Mouse (Mus musculus): ENCODE results near the gene Anapc15. TPM values are rescaled to one million over a fixed set of nuclear protein-coding genes. Genes with fewer than 3 reads are reported as not detected.

Gene Anapc15
- polyA plus RNA-seq, 1 experiment from 2014 or later = 80.4 TPM

- Histone ChIP-seq H3K27ac (no peak within 1 kb of the TSS), H3K9ac (no peak within 1 kb of the TSS), H3K4me1 (no peaks in the 10 kb centered on the region), H3K4me2 (no peak within 1 kb of the TSS), H3K4me3 (no peak within 1 kb of the TSS), H3K9me3 (no peaks in the 10 kb centered on the region), H3K36me3 (no peaks in the 10 kb centered on the region), H3K27me3 (no peaks in the 10 kb centered on the region)
- WGBS = 81% methylated on average over 4 of the region's 4 CpGs
- no peak for ATAC-seq (ENCODE audit: borderline replicate concordance, extremely low read depth, low FRiP score, low TSS enrichment)
These were observed 6.4 kb upstream of the Anapc15 start, which contains the start of gene Folr2 for GRCm38 (mm10) chr7:101857094-101857493. TSS of gene Folr2 (minus strand) at chr7:101857194.

GRCm38 (mm10) chr7:101858362-101858761, 5.2 kb upstream of the Anapc15 start:
- Histone ChIP-seq H3K27me3 (no peaks in the 10 kb centered on the region), H3K36me3 (no peaks in the 10 kb centered on the region), H3K9ac (no peak overlapping the region), H3K27ac (no peak overlapping the region), H3K4me2 (no peak overlapping the region), H3K4me1 (no peaks in the 10 kb centered on the region), H3K9me3 (no peaks in the 10 kb centered on the region), H3K4me3 (no peak overlapping the region)
- 70% methylated on average over 9 of the region's 9 CpGs for WGBS
- ATAC-seq (ENCODE audit: borderline replicate concordance, extremely low read depth, low FRiP score, low TSS enrichment) = no peak

- Histone ChIP-seq H3K9ac (no peak overlapping the region), H3K36me3 (no peaks in the 10 kb centered on the region), H3K4me3 (no peak overlapping the region), H3K4me1 (no peaks in the 10 kb centered on the region), H3K9me3 (no peaks in the 10 kb centered on the region), H3K27me3 (no peaks in the 10 kb centered on the region), H3K4me2 (no peak overlapping the region), H3K27ac (no peak overlapping the region)
- ATAC-seq (ENCODE audit: borderline replicate concordance, extremely low read depth, low FRiP score, low TSS enrichment) = no peak
These were observed 2.5 kb upstream of the Anapc15 start for GRCm38 (mm10) chr7:101860978-101861377.

- no peak overlapping the region for H3K27ac ChIP-seq
These were observed 1.2 kb upstream of the Anapc15 start for GRCm38 (mm10) chr7:101862291-101862690.

GRCm38 (mm10) chr7:101866491-101867265, 3.2 kb downstream of the Anapc15 start:
- Histone ChIP-seq H3K27ac (no peak overlapping the region), H3K27me3 (no peaks in the 10 kb centered on the region), H3K4me2 (no peak overlapping the region), H3K4me1 (no peaks in the 10 kb centered on the region), H3K9ac (no peak overlapping the region), H3K36me3 (no peaks in the 10 kb centered on the region), H3K9me3 (no peaks in the 10 kb centered on the region), H3K4me3 (no peak overlapping the region)
- no peak for ATAC-seq (ENCODE audit: borderline replicate concordance, extremely low read depth, low FRiP score, low TSS enrichment)
- 73% methylated on average over 11 of the region's 11 CpGs for WGBS

More at GRCm38 (mm10) chr7:101862291-101862690, 1.2 kb upstream of the Anapc15 start:
- WGBS = 48% methylated on average over 3 of the region's 3 CpGs
- H3K4me3 ChIP-seq = no peak overlapping the region
- no peaks in the 10 kb centered on the region for H3K9me3 ChIP-seq
- ATAC-seq (ENCODE audit: borderline replicate concordance, extremely low read depth, low FRiP score, low TSS enrichment) = no peak
- H3K36me3 ChIP-seq = no peaks in the 10 kb centered on the region
- H3K9ac ChIP-seq = no peak overlapping the region
- H3K27me3 ChIP-seq = no peaks in the 10 kb centered on the region
- no peaks in the 10 kb centered on the region for H3K4me1 ChIP-seq
- H3K4me2 ChIP-seq = no peak overlapping the region

GRCm38 (mm10) chr7:101867482-101867881, 4.0 kb downstream of the Anapc15 start:
- H3K4me2 ChIP-seq = no peak overlapping the region
- WGBS = 87% methylated on average over 4 of the region's 4 CpGs
- ATAC-seq (ENCODE audit: borderline replicate concordance, extremely low read depth, low FRiP score, low TSS enrichment) = no peak
- no peak overlapping the region for H3K4me3 ChIP-seq
- no peaks in the 10 kb centered on the region for H3K9me3 ChIP-seq
- no peak overlapping the region for H3K9ac ChIP-seq
- H3K4me1 ChIP-seq = no peaks in the 10 kb centered on the region
- no peaks in the 10 kb centered on the region for H3K36me3 ChIP-seq
- no peaks in the 10 kb centered on the region for H3K27me3 ChIP-seq
- no peak overlapping the region for H3K27ac ChIP-seq

GRCm38 (mm10) chr7:101868241-101869162, 5.0 kb downstream of the Anapc15 start:
- Histone ChIP-seq H3K9ac (no peak overlapping the region), H3K36me3 (no peaks in the 10 kb centered on the region), H3K27me3 (no peaks in the 10 kb centered on the region), H3K4me1 (no peaks in the 10 kb centered on the region), H3K4me3 (no peak overlapping the region), H3K4me2 (no peak overlapping the region), H3K27ac (no peak overlapping the region), H3K9me3 (no peaks in the 10 kb centered on the region)
- ATAC-seq (ENCODE audit: borderline replicate concordance, extremely low read depth, low FRiP score, low TSS enrichment) = no peak
- 61% methylated on average over 13 of the region's 13 CpGs for WGBS

GRCm38 (mm10) chr7:101869163-101869500, 5.6 kb downstream of the Anapc15 start:
- Histone ChIP-seq H3K4me1 (no peaks in the 10 kb centered on the region), H3K9me3 (no peaks in the 10 kb centered on the region), H3K27me3 (no peaks in the 10 kb centered on the region), H3K27ac (no peak overlapping the region), H3K9ac (no peak overlapping the region), H3K36me3 (no peaks in the 10 kb centered on the region), H3K4me3 (no peak overlapping the region), H3K4me2 (no peak overlapping the region)
- ATAC-seq (ENCODE audit: borderline replicate concordance, extremely low read depth, low FRiP score, low TSS enrichment) = no peak
- WGBS = 70% methylated on average over 7 of the region's 7 CpGs

GRCm38 (mm10) chr7:101870629-101871028, 7.1 kb downstream of the Anapc15 start, which contains the start of gene Folr1:
TSS of gene Folr1 (minus strand) at chr7:101870788.
- H3K36me3 ChIP-seq = no peaks in the 10 kb centered on the region
- 66% methylated on average over 2 of the region's 2 CpGs for WGBS
- no peak for ATAC-seq (ENCODE audit: borderline replicate concordance, extremely low read depth, low FRiP score, low TSS enrichment)
- no peaks in the 10 kb centered on the region for H3K4me1 ChIP-seq
- no peak within 1 kb of the TSS for H3K9ac ChIP-seq
- H3K9me3 ChIP-seq = no peaks in the 10 kb centered on the region
- no peak within 1 kb of the TSS for H3K27ac ChIP-seq
- no peak within 1 kb of the TSS for H3K4me3 ChIP-seq
- H3K4me2 ChIP-seq = no peak within 1 kb of the TSS
- no peaks in the 10 kb centered on the region for H3K27me3 ChIP-seq

GRCm38 (mm10) chr7:101871296-101871695, 7.8 kb downstream of the Anapc15 start:
- H3K27me3 ChIP-seq = no peaks in the 10 kb centered on the region
- WGBS = 51% methylated on average over 3 of the region's 3 CpGs
- no peak overlapping the region for H3K27ac ChIP-seq
- H3K9me3 ChIP-seq = no peaks in the 10 kb centered on the region
- H3K4me2 ChIP-seq = no peak overlapping the region
- H3K4me3 ChIP-seq = no peak overlapping the region
- H3K9ac ChIP-seq = no peak overlapping the region
- no peak for ATAC-seq (ENCODE audit: borderline replicate concordance, extremely low read depth, low FRiP score, low TSS enrichment)
- no peaks in the 10 kb centered on the region for H3K4me1 ChIP-seq
- H3K36me3 ChIP-seq = no peaks in the 10 kb centered on the region

GRCm38 (mm10) chr7:101875978-101876377, 12.5 kb downstream of the Anapc15 start:
- H3K36me3 ChIP-seq = no peaks in the 10 kb centered on the region

GRCm38 (mm10) chr7:101880855-101881254, 17.3 kb downstream of the Anapc15 start:
- no peaks in the 10 kb centered on the region for H3K9me3 ChIP-seq
- H3K4me1 ChIP-seq = no peaks in the 10 kb centered on the region
- H3K9ac ChIP-seq = no peak overlapping the region
- 62% methylated on average over 4 of the region's 4 CpGs for WGBS
- no peak overlapping the region for H3K27ac ChIP-seq
- H3K4me3 ChIP-seq = no peak overlapping the region
- no peaks in the 10 kb centered on the region for H3K36me3 ChIP-seq
- H3K27me3 ChIP-seq = no peaks in the 10 kb centered on the region
- no peak for ATAC-seq (ENCODE audit: borderline replicate concordance, extremely low read depth, low FRiP score, low TSS enrichment)
- no peak overlapping the region for H3K4me2 ChIP-seq

More at GRCm38 (mm10) chr7:101875978-101876377, 12.5 kb downstream of the Anapc15 start:
- H3K4me2 ChIP-seq = no peak overlapping the region
- ATAC-seq (ENCODE audit: borderline replicate concordance, extremely low read depth, low FRiP score, low TSS enrichment) = no peak
- H3K4me3 ChIP-seq = no peak overlapping the region
- H3K27me3 ChIP-seq = no peaks in the 10 kb centered on the region
- H3K4me1 ChIP-seq = no peaks in the 10 kb centered on the region
- no peak overlapping the region for H3K27ac ChIP-seq
- H3K9ac ChIP-seq = no peak overlapping the region
- WGBS = 89% methylated on average over 1 of the region's 1 CpGs
- H3K9me3 ChIP-seq = no peaks in the 10 kb centered on the region
